Mouse (Mus musculus): Measurements from ENCODE around the gene Rnf38. TPM values are rescaled to one million over a fixed set of nuclear protein-coding genes. Genes with fewer than 3 reads are reported as not detected.

Gene Rnf38
- polyA plus RNA-seq (2015; fragmentation: Nextera tagmentation; extraction: Ambion mirVana), result 40.1 and 43.1 TPM in 2 replicates

DNA sequence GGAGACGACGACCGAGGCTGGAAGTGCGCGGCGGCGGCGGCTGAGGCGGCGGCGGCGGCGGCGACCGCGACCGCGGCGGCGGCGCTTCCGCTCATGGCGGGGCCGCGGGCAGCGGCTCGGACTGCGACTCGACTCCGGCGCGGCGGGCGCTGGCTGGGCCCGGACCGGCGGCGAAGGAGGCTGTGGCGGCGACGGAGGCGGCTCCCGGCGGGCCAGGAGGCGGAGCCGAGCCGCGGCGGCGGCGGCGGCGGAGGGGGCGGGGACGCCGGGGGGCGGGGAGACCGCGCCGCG, at the start of gene Rnf38:
Gene Rnf38, minus strand, starts transcription at position 77 of the 291 bp plus-strand sequence.
- H3K4me3 ChIP-seq, result peak within 1 kb of the TSS; percentile 82
- no peaks in the 10 kb centered on the region for H3K27me3 ChIP-seq
- H3K9ac ChIP-seq, result peak within 1 kb of the TSS; percentile 84
- H3K27ac ChIP-seq, result peak within 1 kb of the TSS; percentile 77
- WGBS, result 0% methylated on average over 17 of the region's 61 CpGs
- no peaks in the 10 kb centered on the region for H3K36me3 ChIP-seq (ENCODE audit: poor library complexity, severe bottlenecking)
- ATAC-seq, result no peak
- H3K4me1 ChIP-seq, result peaks cover 29% of the 10 kb centered on the region
- peak within 1 kb of the TSS; percentile 89 for H3K4me2 ChIP-seq
- no peaks in the 10 kb centered on the region for H3K9me3 ChIP-seq (replicated peaks)

- Histone ChIP-seq H3K27ac (no peak overlapping the region), H3K4me3 (no peak overlapping the region), H3K36me3 (ENCODE audit: poor library complexity, severe bottlenecking) (no peaks in the 10 kb centered on the region), H3K9me3 (replicated peaks) (no peaks in the 10 kb centered on the region), H3K9ac (no peak overlapping the region), H3K27me3 (no peaks in the 10 kb centered on the region), H3K4me1 (no peaks in the 10 kb centered on the region), H3K4me2 (no peak overlapping the region)
- WGBS, result 87% methylated on average over 7 of the region's 7 CpGs
- no peak for ATAC-seq
Observed at GRCm38 (mm10) chr4:44281597-44282265, 48.1 kb upstream of the Rnf38 start.

DNA sequence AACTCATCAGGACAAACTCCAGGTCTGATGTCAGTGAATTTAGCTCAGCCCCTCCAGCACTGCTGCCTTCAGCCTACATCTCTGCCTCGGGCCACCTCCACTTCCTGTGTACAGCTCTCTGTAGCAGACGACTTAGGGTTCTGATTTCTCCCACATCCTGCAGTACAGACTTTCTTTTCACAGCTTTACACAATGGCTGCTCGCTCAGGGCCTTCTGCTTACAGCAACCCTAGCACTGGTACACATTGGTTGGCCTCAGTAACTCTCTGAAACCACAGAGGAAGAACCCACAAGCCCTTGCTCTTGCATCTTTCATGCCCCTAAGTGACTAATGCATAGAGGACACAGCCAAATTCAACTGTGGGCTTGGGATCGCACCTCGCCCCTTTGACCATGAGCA, 37.5 kb upstream of the Rnf38 start:
- H3K4me3 ChIP-seq, result no peak overlapping the region
- H3K9ac ChIP-seq, result no peak overlapping the region
- 77% methylated on average over 5 of the region's 5 CpGs for WGBS
- H3K36me3 ChIP-seq (ENCODE audit: poor library complexity, severe bottlenecking), result no peaks in the 10 kb centered on the region
- no peak overlapping the region for H3K4me2 ChIP-seq
- no peaks in the 10 kb centered on the region for H3K27me3 ChIP-seq
- no peak overlapping the region for H3K27ac ChIP-seq
- H3K9me3 ChIP-seq (replicated peaks), result no peaks in the 10 kb centered on the region
- no peaks in the 10 kb centered on the region for H3K4me1 ChIP-seq
- no peak for ATAC-seq

DNA sequence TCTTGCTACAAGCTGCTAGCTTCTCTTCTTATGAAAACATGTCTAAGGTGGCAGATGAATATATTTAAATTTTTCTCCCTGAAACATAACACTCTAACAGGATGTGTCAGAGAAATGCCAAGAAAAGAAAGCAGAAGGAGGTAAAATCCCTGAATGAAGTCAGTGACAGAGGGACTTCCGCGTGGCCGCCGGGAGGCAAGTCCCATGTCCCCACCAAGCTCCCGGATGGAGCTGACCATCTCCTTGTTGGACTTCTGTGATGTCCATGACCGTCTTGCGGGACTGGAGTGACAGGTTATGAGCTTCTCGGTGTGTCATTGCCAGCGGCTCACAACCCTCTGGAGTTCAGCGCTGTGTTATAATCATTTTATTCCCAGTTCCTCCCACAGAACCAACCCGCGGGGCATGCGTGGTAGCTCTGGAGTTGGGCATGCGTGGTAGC, 35.8 kb upstream of the Rnf38 start:
- Histone ChIP-seq H3K36me3 (ENCODE audit: poor library complexity, severe bottlenecking) (no peaks in the 10 kb centered on the region), H3K4me1 (no peaks in the 10 kb centered on the region), H3K9me3 (replicated peaks) (no peaks in the 10 kb centered on the region), H3K9ac (no peak overlapping the region), H3K27ac (no peak overlapping the region), H3K4me2 (no peak overlapping the region), H3K27me3 (no peaks in the 10 kb centered on the region), H3K4me3 (no peak overlapping the region)
- 93% methylated on average over 14 of the region's 14 CpGs for WGBS
- ATAC-seq, result no peak

GRCm38 (mm10) chr4:44267437-44267836, 33.8 kb upstream of the Rnf38 start:
- no peak overlapping the region for H3K9ac ChIP-seq
- H3K4me1 ChIP-seq, result no peaks in the 10 kb centered on the region
- no peak overlapping the region for H3K27ac ChIP-seq
- no peak overlapping the region for H3K4me2 ChIP-seq
- H3K36me3 ChIP-seq (ENCODE audit: poor library complexity, severe bottlenecking), result no peaks in the 10 kb centered on the region
- H3K4me3 ChIP-seq, result no peak overlapping the region
- ATAC-seq, result no peak
- no peaks in the 10 kb centered on the region for H3K9me3 ChIP-seq (replicated peaks)
- no peaks in the 10 kb centered on the region for H3K27me3 ChIP-seq
- 87% methylated on average over 6 of the region's 6 CpGs for WGBS

GRCm38 (mm10) chr4:44265500-44265899, 31.9 kb upstream of the Rnf38 start:
- H3K27me3 ChIP-seq, result no peaks in the 10 kb centered on the region
- no peaks in the 10 kb centered on the region for H3K36me3 ChIP-seq (ENCODE audit: poor library complexity, severe bottlenecking)
- 89% methylated on average over 3 of the region's 3 CpGs for WGBS
- H3K4me2 ChIP-seq, result no peak overlapping the region
- H3K4me3 ChIP-seq, result no peak overlapping the region
- H3K4me1 ChIP-seq, result no peaks in the 10 kb centered on the region
- H3K27ac ChIP-seq, result no peak overlapping the region
- no peaks in the 10 kb centered on the region for H3K9me3 ChIP-seq (replicated peaks)
- no peak for ATAC-seq
- no peak overlapping the region for H3K9ac ChIP-seq

GRCm38 (mm10) chr4:44260244-44260643, 26.7 kb upstream of the Rnf38 start:
- WGBS, result 4% methylated on average over 10 of the region's 10 CpGs
- ATAC-seq, result no peak

DNA sequence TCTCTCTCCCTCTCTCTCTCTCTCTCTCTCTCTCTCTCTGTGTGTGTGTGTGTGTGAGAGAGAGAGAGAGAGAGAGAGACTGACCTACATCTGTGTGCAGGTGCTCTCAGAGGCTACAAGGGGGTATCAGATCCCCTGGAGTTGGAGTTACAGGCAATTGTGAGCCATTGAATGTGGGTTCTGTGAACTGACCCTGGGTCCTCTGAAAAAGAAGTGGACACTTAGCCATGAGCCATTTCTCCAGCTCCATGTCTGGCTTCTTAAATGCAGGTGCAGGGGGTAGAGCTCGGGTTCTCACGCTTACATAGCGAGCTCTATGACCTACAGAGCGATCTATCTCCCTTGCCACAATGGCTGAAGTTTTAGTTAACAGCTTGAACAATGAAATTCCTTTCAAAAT, 25.5 kb upstream of the Rnf38 start:
- H3K4me2 ChIP-seq, result no peak overlapping the region
- H3K9me3 ChIP-seq (replicated peaks), result no peaks in the 10 kb centered on the region
- H3K27ac ChIP-seq, result no peak overlapping the region
- no peak overlapping the region for H3K9ac ChIP-seq
- no peak for ATAC-seq
- H3K4me3 ChIP-seq, result no peak overlapping the region
- no peaks in the 10 kb centered on the region for H3K36me3 ChIP-seq (ENCODE audit: poor library complexity, severe bottlenecking)
- WGBS, result 82% methylated on average over 4 of the region's 4 CpGs
- H3K4me1 ChIP-seq, result no peaks in the 10 kb centered on the region
- no peaks in the 10 kb centered on the region for H3K27me3 ChIP-seq

More at GRCm38 (mm10) chr4:44260244-44260643, 26.7 kb upstream of the Rnf38 start:
- no peaks in the 10 kb centered on the region for H3K9me3 ChIP-seq (replicated peaks)
- H3K4me3 ChIP-seq, result no peak overlapping the region
- H3K4me1 ChIP-seq, result no peaks in the 10 kb centered on the region
- H3K27ac ChIP-seq, result no peak overlapping the region
- H3K9ac ChIP-seq, result no peak overlapping the region
- no peak overlapping the region for H3K4me2 ChIP-seq
- H3K36me3 ChIP-seq (ENCODE audit: poor library complexity, severe bottlenecking), result no peaks in the 10 kb centered on the region
- H3K27me3 ChIP-seq, result no peaks in the 10 kb centered on the region

DNA sequence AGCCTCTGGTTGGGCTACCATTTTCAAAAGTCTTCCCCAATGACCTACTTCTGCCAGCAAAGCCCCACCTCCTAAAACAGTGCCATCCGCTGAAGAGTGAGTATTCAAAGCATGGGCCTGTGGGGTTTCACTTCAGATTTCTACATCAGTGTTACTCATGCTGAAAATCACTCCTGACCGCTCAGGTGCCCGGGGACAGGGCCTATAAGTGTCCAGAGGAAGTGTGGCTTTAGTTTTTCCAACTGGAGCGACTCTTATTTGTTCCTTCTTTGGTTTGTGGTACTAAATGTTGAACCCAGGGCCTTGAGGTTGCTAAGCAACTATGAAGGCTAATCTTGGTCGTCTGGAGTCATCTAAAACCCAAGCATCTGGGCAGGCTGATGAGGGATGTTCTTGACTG, 21.0 kb upstream of the Rnf38 start:
- H3K9me3 ChIP-seq (replicated peaks), result no peaks in the 10 kb centered on the region
- no peak overlapping the region for H3K9ac ChIP-seq
- no peak overlapping the region for H3K4me3 ChIP-seq
- 81% methylated on average over 5 of the region's 5 CpGs for WGBS
- no peak overlapping the region for H3K4me2 ChIP-seq
- H3K27me3 ChIP-seq, result no peaks in the 10 kb centered on the region
- no peaks in the 10 kb centered on the region for H3K36me3 ChIP-seq (ENCODE audit: poor library complexity, severe bottlenecking)
- peaks cover 21% of the 10 kb centered on the region for H3K4me1 ChIP-seq
- H3K27ac ChIP-seq, result no peak overlapping the region
- ATAC-seq, result no peak

DNA sequence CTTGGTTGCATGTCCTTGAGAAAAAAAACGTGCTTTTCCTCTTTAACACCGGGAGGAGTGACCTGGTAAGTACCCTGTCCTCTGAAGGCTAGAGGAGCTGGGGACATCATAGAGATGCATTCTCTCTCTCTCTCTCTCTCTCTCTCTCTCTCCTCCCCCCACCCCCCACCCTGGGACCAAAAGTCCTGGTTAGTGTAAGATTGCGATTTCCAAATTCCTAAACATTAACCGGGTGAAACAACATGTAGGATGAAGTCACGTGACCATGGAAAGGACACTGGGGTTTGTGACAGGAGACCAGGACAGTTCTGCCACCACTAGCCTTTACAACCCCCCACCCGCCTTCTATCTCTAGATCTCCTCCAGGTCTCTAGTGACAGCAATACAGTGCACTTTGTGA, 19.6 kb upstream of the Rnf38 start:
- Histone ChIP-seq H3K27ac (no peak overlapping the region), H3K9me3 (replicated peaks) (no peaks in the 10 kb centered on the region), H3K4me1 (peaks cover 31% of the 10 kb centered on the region), H3K4me2 (no peak overlapping the region), H3K9ac (no peak overlapping the region), H3K4me3 (no peak overlapping the region), H3K36me3 (ENCODE audit: poor library complexity, severe bottlenecking) (no peaks in the 10 kb centered on the region), H3K27me3 (no peaks in the 10 kb centered on the region)
- no peak for ATAC-seq
- WGBS, result 13% methylated on average over 6 of the region's 6 CpGs

DNA sequence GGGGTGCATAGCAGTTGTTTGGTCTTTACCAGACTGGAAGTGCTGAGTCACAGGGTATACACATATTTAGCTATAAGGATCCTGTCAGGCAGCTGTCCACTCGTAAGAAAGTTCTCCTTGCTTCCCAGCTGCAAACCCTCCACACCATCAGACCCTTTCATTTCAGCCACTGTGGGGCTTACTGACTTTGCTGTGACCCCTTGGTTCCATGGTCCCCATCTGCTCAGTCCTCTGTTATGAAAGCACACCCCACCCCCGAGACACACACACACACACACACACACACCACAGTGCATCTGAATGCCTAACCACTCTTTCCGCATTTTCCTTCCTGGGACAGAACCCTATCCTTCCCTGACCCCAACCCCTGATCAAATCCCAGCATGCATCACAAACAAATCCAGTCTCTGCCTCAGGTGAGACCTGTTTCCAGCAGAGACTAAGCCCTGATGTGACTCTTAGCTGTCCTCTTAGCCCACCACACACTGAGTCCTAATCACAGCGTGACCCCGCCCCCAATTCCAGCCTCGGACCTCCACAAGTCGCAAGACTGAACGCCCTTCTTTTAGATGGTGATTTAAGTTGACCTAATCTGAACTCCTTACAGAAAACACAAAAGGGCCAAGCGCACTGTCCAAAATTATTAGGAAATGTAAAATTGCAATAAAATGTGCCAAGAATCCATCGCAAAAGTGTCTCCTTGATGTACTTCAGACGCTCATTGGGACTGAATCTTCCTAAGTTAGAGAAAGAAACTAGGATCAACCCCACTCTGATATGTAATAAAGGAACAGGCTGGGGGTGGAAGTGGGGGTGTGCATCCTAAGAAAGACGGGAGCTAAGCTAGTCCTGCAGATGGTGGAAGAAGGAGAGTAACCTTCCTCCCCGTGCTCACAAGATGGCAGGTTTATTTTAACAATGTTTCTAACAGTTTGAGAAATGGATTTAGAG, 18.7 kb upstream of the Rnf38 start:
- H3K4me2 ChIP-seq, result no peak overlapping the region
- 12% methylated on average over 13 of the region's 13 CpGs for WGBS
- H3K9me3 ChIP-seq (replicated peaks), result no peaks in the 10 kb centered on the region
- no peak for ATAC-seq
- H3K4me1 ChIP-seq, result peaks cover 41% of the 10 kb centered on the region
- no peaks in the 10 kb centered on the region for H3K27me3 ChIP-seq
- no peaks in the 10 kb centered on the region for H3K36me3 ChIP-seq (ENCODE audit: poor library complexity, severe bottlenecking)
- no peak overlapping the region for H3K9ac ChIP-seq
- H3K4me3 ChIP-seq, result no peak overlapping the region
- H3K27ac ChIP-seq, result no peak overlapping the region

GRCm38 (mm10) chr4:44251521-44251920, 17.9 kb upstream of the Rnf38 start:
- no peak overlapping the region for H3K27ac ChIP-seq
- 85% methylated on average over 5 of the region's 5 CpGs for WGBS
- no peak overlapping the region for H3K4me3 ChIP-seq
- no peak overlapping the region for H3K9ac ChIP-seq
- H3K9me3 ChIP-seq (replicated peaks), result no peaks in the 10 kb centered on the region
- no peaks in the 10 kb centered on the region for H3K27me3 ChIP-seq
- no peak for ATAC-seq
- no peak overlapping the region for H3K4me2 ChIP-seq
- peaks cover 45% of the 10 kb centered on the region for H3K4me1 ChIP-seq
- H3K36me3 ChIP-seq (ENCODE audit: poor library complexity, severe bottlenecking), result no peaks in the 10 kb centered on the region
